35 mouse cellular contexts compared by ENCODE assay signal in the genomic region with DNA sequence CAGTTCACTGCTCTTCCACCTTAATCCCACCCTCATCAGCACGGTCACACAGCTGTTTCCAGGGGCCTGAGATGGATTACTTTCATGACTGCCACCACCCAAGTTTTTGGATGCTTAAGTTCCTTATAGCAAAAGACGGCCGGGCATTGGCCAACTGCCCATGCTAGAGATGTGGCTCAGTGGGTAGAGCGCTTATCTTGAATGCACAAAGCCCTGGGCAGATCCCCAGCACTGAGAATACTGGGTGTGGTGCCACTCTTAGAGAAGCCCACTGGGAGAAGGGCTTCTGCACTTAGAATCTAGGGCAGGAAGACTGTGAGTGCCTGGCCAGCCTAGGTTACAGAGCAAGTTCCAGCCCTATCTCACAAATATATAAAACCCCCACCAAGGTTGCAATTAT. TPM values are rescaled to one million over a fixed set of nuclear protein-coding genes. Genes with fewer than 3 reads are reported as not detected.
DNase-seq lines count a peak whose midpoint lies in the region; ATAC-seq and TF ChIP-seq lines count a peak whose summit lies in the region.
"Had no signal": no experiment of that assay in that cellular context is flagged by ENCODE, and none has a peak within 500 bp of the region (broad histone marks: within the 10 kb centered on the region; RNA-seq: fewer than 3 reads in every experiment).

No protein-coding gene starts in this region.

- WGBS in bone marrow, adult 2 months, result 59% methylated on average over 4 of the region's 4 CpGs
- WGBS in liver, embryonic 15.5 days (ENCODE audit: insufficient replicate concordance), result 31% methylated on average over 4 of the region's 4 CpGs

- peak overlapping the region; percentile 43 for H3K4me2 ChIP-seq in liver, embryonic 15.5 days
- H3K4me2 ChIP-seq: embryonic facial prominence, embryonic 13.5 days; intestine, embryonic 15.5 days; midbrain, embryonic 15.5 days; neural tube, embryonic 12.5 days had no signal

- H3K27ac ChIP-seq in bone marrow, adult 2 months (ENCODE audit: control insufficient read depth, insufficient read depth, low read depth, low read length, poor library complexity), result peak overlapping the region; percentile 83
- peak overlapping the region; percentile 97 for H3K27ac ChIP-seq in liver, embryonic 15.5 days (replicated peaks)
- H3K27ac ChIP-seq: embryonic facial prominence, embryonic 13.5 days; gastrocnemius, adult 2 months; heart, embryonic 10.5 days; hindbrain, embryonic 10.5 days; intestine, embryonic 15.5 days; midbrain, embryonic 15.5 days; neural tube, embryonic 12.5 days had no signal

- H3K4me1 ChIP-seq in bone marrow, adult 2 months (ENCODE audit: control insufficient read depth, insufficient read depth, low read length), result peaks cover 3% of the 10 kb centered on the region
- H3K4me1 ChIP-seq in liver, embryonic 15.5 days (replicated peaks), result peaks cover 77% of the 10 kb centered on the region
- H3K4me1 ChIP-seq: embryonic facial prominence, embryonic 13.5 days; hindbrain, embryonic 10.5 days; midbrain, embryonic 15.5 days; neural tube, embryonic 12.5 days had no signal

- H3K9ac ChIP-seq in liver, embryonic 15.5 days, result peak overlapping the region; percentile 19; the same call in 1 of the 2 replicates
- H3K9ac ChIP-seq: embryonic facial prominence, embryonic 13.5 days; intestine, embryonic 15.5 days; midbrain, embryonic 15.5 days; neural tube, embryonic 12.5 days had no signal

- TF ChIP-seq POLR2A in bone marrow, adult 2 months (IDR thresholded peaks at IDR 0.05; ENCODE audit: borderline replicate concordance, control insufficient read depth, low read depth, low read length), result no peak

- H3K9me3 ChIP-seq in liver, embryonic 15.5 days (replicated peaks), result no peaks in the 10 kb centered on the region
- H3K9me3 ChIP-seq: embryonic facial prominence, embryonic 13.5 days; G1E; heart, embryonic 10.5 days; hindbrain, embryonic 10.5 days; intestine, embryonic 15.5 days; megakaryocyte, embryonic 14.5 days; midbrain, embryonic 15.5 days; neural tube, embryonic 12.5 days had no signal

- TF ChIP-seq CTCF in bone marrow, adult 2 months (IDR thresholded peaks at IDR 0.05; ENCODE audit: control insufficient read depth, insufficient read depth, low read length), result no peak

- peaks cover 12% of the 10 kb centered on the region for H3K36me3 ChIP-seq in liver, embryonic 15.5 days (replicated peaks)
- H3K36me3 ChIP-seq: embryonic facial prominence, embryonic 13.5 days; heart, embryonic 10.5 days; intestine, embryonic 15.5 days; midbrain, embryonic 15.5 days had no signal

- H3K27me3 ChIP-seq in liver, embryonic 15.5 days, result no peaks in the 10 kb centered on the region
- H3K27me3 ChIP-seq: embryonic facial prominence, embryonic 13.5 days; intestine, embryonic 15.5 days; neural tube, embryonic 12.5 days had no signal

- ATAC-seq in erythroid progenitor cell, adult 5-6 weeks (replicated peaks; ENCODE audit: low FRiP score, poor library complexity, severe bottlenecking), result peak; percentile 60
- ATAC-seq in liver, embryonic 15.5 days (ENCODE audit: insufficient read depth), result peak; percentile 30
- ATAC-seq: forebrain, embryonic 14.5 days; hindbrain, embryonic 16.5 days; intestine, embryonic 15.5 days; midbrain, embryonic 15.5 days had no signal

- DNase-seq in spleen, postnatal 14 days (ENCODE audit: low spot score in 2 of 2), result peak; percentile 53 to 56
- DNase-seq in heart, postnatal 10 days, result no peak
- no peak for DNase-seq in kidney, postnatal 14 days
- DNase-seq in right cerebral cortex, postnatal 14 days, result no peak
- DNase-seq: B cell, adult 2 months; cerebellum, adult 18-20 months; cerebellum, postnatal 25 days; embryo, embryonic 11 days; gastrocnemius, adult 2 months; kidney, adult 9 months; layer of hippocampus, postnatal 36 days; lung, postnatal 14 days had no signal

- H3K4me3 ChIP-seq in bone marrow, adult 2 months (replicated peaks; ENCODE audit: control insufficient read depth, low read depth, low read length), result no peak overlapping the region
- H3K4me3 ChIP-seq in liver, embryonic 15.5 days (replicated peaks), result no peak overlapping the region
- H3K4me3 ChIP-seq: embryonic facial prominence, embryonic 13.5 days; gastrocnemius, adult 2 months; heart, embryonic 10.5 days; hindbrain, embryonic 10.5 days; intestine, embryonic 15.5 days; megakaryocyte, embryonic 14.5 days; midbrain, embryonic 15.5 days; neural tube, embryonic 12.5 days had no signal

- intact Hi-C loops in heart, postnatal 10 days (cut with DNase I), result no loop called here

RNA-seq across cellular contexts. Expression of a gene that starts 1.9 kb away (rescaled TPM):
- not detected in 2 replicates for polyA plus RNA-seq in bone marrow, adult 2 months (2011; ENCODE audit: insufficient read depth, insufficient read length, low replicate concordance, missing spikeins)
- not detected in 2 replicates for total RNA-seq in erythroid progenitor cell, adult 5-6 weeks (2015; ENCODE audit: low replicate concordance)
- not detected in 2 replicates for total RNA-seq in erythroid progenitor cell, adult 5-6 weeks (2017; ENCODE audit: low replicate concordance)
- 0.24 TPM in 1 of 2 replicates, not detected in the other for polyA plus RNA-seq in liver, embryonic 15.5 days (2015; fragmentation: Nextera tagmentation; extraction: Ambion mirVana)
- not detected for total RNA-seq in heart, postnatal 10 days (2021)
- total RNA-seq: adrenal gland, postnatal 14 days; CH12.LX; G1E; gastrocnemius, adult 2 months; granulocyte monocyte progenitor cell, adult 5-6 weeks; layer of hippocampus, adult 8-10 months; layer of hippocampus, postnatal 36 days; left cerebral cortex, postnatal 10 days had no signal
- polyA plus RNA-seq: embryonic facial prominence, embryonic 13.5 days; forebrain, embryonic 14.5 days; frontal cortex, adult 2 months; G1E; heart, embryonic 10.5 days; heart, embryonic 16.5 days; hindbrain, embryonic 10.5 days; hindbrain, embryonic 16.5 days; intestine, embryonic 15.5 days; limb, embryonic 11.5 days; neural tube, embryonic 12.5 days; small intestine, adult 2 months; thymus, postnatal 0 days had no signal

RNA-seq across cellular contexts. Expression of a gene that starts 6.7 kb away (rescaled TPM):
- 66.5 and 76.5 TPM in 2 replicates for polyA plus RNA-seq in bone marrow, adult 2 months (2011; ENCODE audit: insufficient read depth, insufficient read length, low replicate concordance, missing spikeins)
- 176 and 189 TPM in 2 replicates for total RNA-seq in erythroid progenitor cell, adult 5-6 weeks (2015; ENCODE audit: low replicate concordance)
- 200 and 217 TPM in 2 replicates for total RNA-seq in erythroid progenitor cell, adult 5-6 weeks (2017; ENCODE audit: low replicate concordance)
- polyA plus RNA-seq in liver, embryonic 15.5 days (2015; fragmentation: Nextera tagmentation; extraction: Ambion mirVana), result 85.9 and 94.7 TPM in 2 replicates
- 10 to 100 TPM; 37.9 to 40.1 TPM for total RNA-seq in heart, postnatal 10 days (2021)

RNA-seq across cellular contexts. Expression of a gene that starts 41.2 kb away (rescaled TPM):
- polyA plus RNA-seq in bone marrow, adult 2 months (2011; ENCODE audit: insufficient read depth, insufficient read length, low replicate concordance, missing spikeins), result 8.0 TPM in 2 replicates
- 6.7 and 11.9 TPM in 2 replicates for total RNA-seq in erythroid progenitor cell, adult 5-6 weeks (2015; ENCODE audit: low replicate concordance)
- total RNA-seq in erythroid progenitor cell, adult 5-6 weeks (2017; ENCODE audit: low replicate concordance), result 10.9 and 12.5 TPM in 2 replicates
- polyA plus RNA-seq in liver, embryonic 15.5 days (2015; fragmentation: Nextera tagmentation; extraction: Ambion mirVana), result 8.9 and 9.8 TPM in 2 replicates
- 10 to 100 TPM; 14.2 to 15.2 TPM for total RNA-seq in heart, postnatal 10 days (2021)

RNA-seq across cellular contexts. Expression of a gene that starts 41.2 kb away (rescaled TPM):
- 23.4 and 41.4 TPM in 2 replicates for polyA plus RNA-seq in bone marrow, adult 2 months (2011; ENCODE audit: insufficient read depth, insufficient read length, low replicate concordance, missing spikeins)
- total RNA-seq in erythroid progenitor cell, adult 5-6 weeks (2015; ENCODE audit: low replicate concordance), result 80.1 and 96.9 TPM in 2 replicates
- total RNA-seq in erythroid progenitor cell, adult 5-6 weeks (2017; ENCODE audit: low replicate concordance), result 118 and 123 TPM in 2 replicates
- polyA plus RNA-seq in liver, embryonic 15.5 days (2015; fragmentation: Nextera tagmentation; extraction: Ambion mirVana), result 30.4 and 31.5 TPM in 2 replicates
- total RNA-seq in heart, postnatal 10 days (2021), result 10 to 100 TPM; 36.7 to 38.8 TPM

Comparison
In these comparisons a context has a peak if more than half of its experiments do, and no peak if none do; other contexts are left out.
1. DNase-seq: peak in spleen, postnatal 14 days (2 of 2); none in heart, postnatal 10 days (0 of 2), kidney, postnatal 14 days (single experiment) and right cerebral cortex, postnatal 14 days (single experiment).
2. RNA of a gene that starts 6.7 kb away (total RNA-seq): 176 to 217 TPM in erythroid progenitor cell, adult 5-6 weeks; 37.9 to 40.1 TPM in heart, postnatal 10 days; every median in the first group is over 4 times any median in the second.